Mouse (Mus musculus) liver, embryonic 16.5 days (tissue): ENCODE measurements around the gene Adcy2. TPM values are rescaled to one million over a fixed set of nuclear protein-coding genes. Genes with fewer than 3 reads are reported as not detected.

Experiments used
- ATAC-seq: fragments of 200-750 bp; cut with Nextera tagmentation; 2 replicates; pipeline ENCODE4 v1.8.0; 2017; ENCODE audit warnings: low read depth, mild to moderate bottlenecking, moderate number of reproducible peaks, moderate library complexity
- H3K27ac ChIP-seq: fragments of 300-500 bp; sonication (generic); 2 replicates; pipeline ENCODE4 v1.5.1; 2014; ENCODE audit warnings: mild to moderate bottlenecking, low read length
- H3K27me3 ChIP-seq: fragments of 300-500 bp; sonication (generic); 2 replicates; pipeline ENCODE4 v1.6.1; 2014; ENCODE audit warnings: low read depth, low read length, mixed read lengths; ENCODE audit not compliant: control insufficient read depth, insufficient read depth
- H3K36me3 ChIP-seq: fragments of 300-500 bp; sonication (generic); 2 replicates; pipeline ENCODE4 v1.6.1; 2014; ENCODE audit warnings: mild to moderate bottlenecking; ENCODE audit not compliant: control insufficient read depth, insufficient read depth
- H3K4me1 ChIP-seq: fragments of 300-500 bp; sonication (generic); 2 replicates; pipeline ENCODE4 v1.6.1; 2014; ENCODE audit warnings: low read depth, low read length, mixed read lengths; ENCODE audit not compliant: control insufficient read depth
- H3K4me2 ChIP-seq: fragments of 300-500 bp; sonication (generic); 2 replicates; pipeline ENCODE4 v1.6.1; 2014; ENCODE audit warnings: low read depth, low read length, mixed read lengths
- H3K4me3 ChIP-seq: fragments of 300-500 bp; sonication (generic); 2 replicates; pipeline ENCODE4 v1.5.1; 2014; ENCODE audit warnings: low read depth, mild to moderate bottlenecking, low read length
- H3K9ac ChIP-seq: fragments of 300-500 bp; sonication (generic); 2 replicates; pipeline ENCODE4 v1.6.1; 2014; ENCODE audit warnings: low read depth, low read length
- H3K9me3 ChIP-seq: fragments of 300-500 bp; sonication (generic); replicated peaks from 2 replicates; pipeline ENCODE4 v1.6.1; 2016; ENCODE audit warnings: low read length; ENCODE audit not compliant: control insufficient read depth
- WGBS: fragments of 180-500 bp; shearing (Covaris S2); extraction: QIAGEN DNeasy Blood & Tissue Kit; methylation state at CpG from one replicate; pipeline ENCODE4 v1.1.7; 2014; ENCODE audit not compliant: insufficient replicate concordance; 5-methylcytosine and 5-hydroxymethylcytosine counted together
- polyA plus RNA-seq: library from polyadenylated mRNA; unstranded; fragments of >200 nt; fragmentation: Nextera tagmentation; extraction: Ambion mirVana; gene quantifications from 2 replicates; pipeline ENCODE4 v1.2.1, GENCODE M21; 2015

The Adcy2 gene
- polyA plus RNA-seq, 1 experiment from 2014 or later = 0.30 TPM

DNA sequence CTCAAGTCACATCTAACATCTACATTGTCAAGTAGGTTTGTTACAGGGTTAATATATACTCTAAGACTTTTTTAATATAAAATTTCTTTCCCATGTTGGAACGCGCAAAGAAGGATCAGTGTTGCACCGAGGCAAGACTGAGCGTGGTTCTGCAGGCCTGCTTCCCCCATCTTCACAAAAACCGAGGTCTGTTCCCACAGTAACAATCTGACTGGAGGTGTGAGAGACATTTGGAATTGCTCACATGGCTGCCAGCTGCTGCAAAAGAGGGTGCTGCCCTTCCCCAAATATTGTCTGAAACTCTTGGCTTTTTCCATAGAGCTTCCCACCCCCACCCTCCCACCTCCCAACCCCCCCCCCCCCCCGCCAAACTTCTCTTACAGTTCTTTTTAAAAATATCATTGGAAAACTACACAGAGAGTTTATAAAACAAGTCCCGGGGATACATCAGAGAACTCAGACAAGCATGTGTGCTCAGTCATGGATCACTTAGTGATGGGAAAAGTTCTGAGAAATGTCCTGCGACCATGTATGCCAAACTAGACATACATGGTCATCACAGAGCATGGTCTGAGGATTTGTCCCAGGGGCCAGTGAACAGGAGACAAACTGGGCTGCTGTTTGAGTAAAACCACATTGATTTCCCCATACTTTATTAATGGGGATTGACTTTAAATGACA lies 67.6 kb downstream of the Adcy2 start:
- no peaks in the 10 kb centered on the region for H3K36me3 ChIP-seq
- no peaks in the 10 kb centered on the region for H3K4me1 ChIP-seq
- H3K9ac ChIP-seq = no peak overlapping the region
- H3K27ac ChIP-seq = no peak overlapping the region
- no peaks in the 10 kb centered on the region for H3K27me3 ChIP-seq
- H3K4me2 ChIP-seq = no peak overlapping the region
- 71% methylated on average over 8 of the region's 8 CpGs for WGBS
- no peaks in the 10 kb centered on the region; the same call in 1 of the 2 replicates for H3K9me3 ChIP-seq
- H3K4me3 ChIP-seq = no peak overlapping the region
- ATAC-seq = no peak

GRCm38 (mm10) chr13:68928469-68928868 lies 70.9 kb downstream of the Adcy2 start:
- WGBS = 13% methylated on average over 6 of the region's 6 CpGs
- H3K4me3 ChIP-seq = no peak overlapping the region
- no peak overlapping the region for H3K9ac ChIP-seq
- H3K27me3 ChIP-seq = no peaks in the 10 kb centered on the region
- no peaks in the 10 kb centered on the region; the same call in 1 of the 2 replicates for H3K9me3 ChIP-seq
- H3K4me2 ChIP-seq = no peak overlapping the region
- no peak; the same call in 1 of the 2 replicates for ATAC-seq
- H3K36me3 ChIP-seq = no peaks in the 10 kb centered on the region
- H3K27ac ChIP-seq = no peak overlapping the region
- no peaks in the 10 kb centered on the region for H3K4me1 ChIP-seq

DNA sequence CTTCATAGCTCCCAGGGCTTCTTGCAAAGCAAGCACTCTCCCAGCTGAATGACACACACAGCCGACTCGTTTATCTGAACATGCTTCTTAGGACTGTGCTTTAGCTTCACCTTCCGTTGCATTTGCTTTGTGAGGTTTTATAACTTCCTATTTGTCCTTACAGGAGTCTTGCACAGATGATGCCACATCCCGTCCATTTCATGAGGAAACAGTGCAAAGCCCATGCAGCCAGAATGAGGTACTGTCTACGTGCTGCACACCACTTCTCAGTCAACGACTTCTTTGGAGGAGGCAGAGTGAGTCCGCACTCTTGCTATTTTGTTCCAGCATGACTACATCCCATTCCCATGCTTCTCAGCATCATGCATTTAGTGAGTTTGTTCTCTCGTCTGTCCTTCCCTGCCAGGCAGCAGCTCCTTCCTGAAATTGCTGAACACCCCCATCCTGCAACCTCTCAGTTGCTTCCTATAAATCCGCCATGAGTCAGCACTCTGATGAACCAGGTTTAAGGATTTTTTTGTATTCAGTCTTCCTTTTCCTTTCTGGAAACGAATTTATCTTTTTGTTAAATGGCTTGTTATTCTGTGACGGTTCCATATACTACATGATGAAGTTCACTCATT lies 85.6 kb downstream of the Adcy2 start:
- H3K9ac ChIP-seq = no peak overlapping the region
- no peaks in the 10 kb centered on the region for H3K27me3 ChIP-seq
- no peaks in the 10 kb centered on the region for H3K4me1 ChIP-seq

GRCm38 (mm10) chr13:68906667-68907066 lies 92.7 kb downstream of the Adcy2 start:
- H3K4me3 ChIP-seq = no peak overlapping the region
- no peak overlapping the region for H3K4me2 ChIP-seq
- H3K9ac ChIP-seq = no peak overlapping the region
- H3K4me1 ChIP-seq = no peaks in the 10 kb centered on the region
- no peaks in the 10 kb centered on the region for H3K27me3 ChIP-seq
- no peaks in the 10 kb centered on the region for H3K36me3 ChIP-seq
- H3K9me3 ChIP-seq = no peaks in the 10 kb centered on the region
- WGBS = 33% methylated on average over 1 of the region's 1 CpGs
- no peak for ATAC-seq
- H3K27ac ChIP-seq = no peak overlapping the region

More for the DNA sequence above, 85.6 kb downstream of the Adcy2 start:
- no peak overlapping the region for H3K4me3 ChIP-seq
- H3K4me2 ChIP-seq = no peak overlapping the region
- 41% methylated on average over 11 of the region's 11 CpGs for WGBS
- no peaks in the 10 kb centered on the region for H3K9me3 ChIP-seq
- H3K27ac ChIP-seq = no peak overlapping the region
- ATAC-seq = no peak
- H3K36me3 ChIP-seq = no peaks in the 10 kb centered on the region

GRCm38 (mm10) chr13:68902708-68903107 lies 96.6 kb downstream of the Adcy2 start:
- Histone ChIP-seq H3K4me2 (no peak overlapping the region), H3K4me1 (no peaks in the 10 kb centered on the region), H3K27me3 (no peaks in the 10 kb centered on the region), H3K36me3 (no peaks in the 10 kb centered on the region), H3K9me3 (no peaks in the 10 kb centered on the region), H3K9ac (no peak overlapping the region), H3K4me3 (no peak overlapping the region), H3K27ac (no peak overlapping the region)
- WGBS = 72% methylated on average over 1 of the region's 1 CpGs
- ATAC-seq = no peak

DNA sequence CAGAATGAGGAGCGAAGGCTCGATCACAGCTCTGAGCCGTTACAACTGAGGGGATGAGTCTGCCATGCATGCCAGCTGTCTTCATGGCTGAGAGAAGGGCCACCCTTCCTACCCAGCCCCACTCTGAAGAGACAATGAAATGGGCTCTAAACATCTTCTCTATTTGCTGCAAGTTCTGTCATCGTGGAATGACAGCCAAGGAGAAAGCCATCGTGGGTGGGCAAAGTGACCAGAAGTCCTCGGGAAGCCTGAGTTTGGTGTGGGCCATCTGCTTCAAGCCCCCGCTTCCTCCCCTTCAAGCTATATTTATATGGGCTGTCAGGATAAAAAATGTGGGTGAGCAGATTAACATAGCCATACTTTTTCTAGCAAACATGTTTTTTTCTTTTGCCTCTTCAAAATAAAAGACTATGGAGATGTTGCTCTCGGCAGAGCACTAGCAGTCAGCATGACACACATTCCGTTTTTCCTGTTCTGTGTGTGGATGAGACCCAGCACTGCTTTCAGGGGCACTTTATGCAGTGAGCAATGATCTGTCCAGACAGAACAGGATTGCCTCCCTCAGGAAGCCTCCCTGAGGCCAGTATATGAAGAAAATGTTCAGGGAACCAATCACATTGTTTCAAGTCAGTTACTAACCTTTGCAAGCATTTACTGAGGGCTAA lies 109.3 kb downstream of the Adcy2 start:
- no peaks in the 10 kb centered on the region for H3K4me1 ChIP-seq
- H3K27me3 ChIP-seq = no peaks in the 10 kb centered on the region
- no peaks in the 10 kb centered on the region for H3K9me3 ChIP-seq
- H3K4me3 ChIP-seq = no peak overlapping the region
- ATAC-seq = no peak
- WGBS = 73% methylated on average over 9 of the region's 9 CpGs
- no peaks in the 10 kb centered on the region for H3K36me3 ChIP-seq
- no peak overlapping the region for H3K9ac ChIP-seq
- H3K27ac ChIP-seq = no peak overlapping the region
- no peak overlapping the region for H3K4me2 ChIP-seq

DNA sequence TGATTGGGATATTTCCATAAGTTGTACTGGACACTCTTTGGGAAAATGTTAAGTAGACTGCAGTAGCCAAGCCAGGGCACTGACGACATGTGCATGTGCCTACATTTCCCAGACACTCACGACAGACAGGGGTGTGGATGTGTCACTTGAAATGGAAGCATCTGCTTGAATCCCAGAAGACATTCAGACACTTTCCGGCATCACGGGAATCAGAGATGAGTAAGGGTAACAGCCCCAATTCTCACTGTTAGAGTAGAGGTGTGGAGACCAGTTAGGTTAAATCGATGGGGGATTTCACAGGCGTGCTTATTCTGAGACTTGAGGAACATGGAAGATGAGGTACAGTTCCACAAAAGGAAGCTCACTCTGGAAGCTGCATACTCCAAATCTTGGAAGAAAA lies 130.6 kb downstream of the Adcy2 start:
- no peaks in the 10 kb centered on the region for H3K27me3 ChIP-seq
- H3K4me1 ChIP-seq = no peaks in the 10 kb centered on the region
- H3K36me3 ChIP-seq = no peaks in the 10 kb centered on the region
- no peak overlapping the region for H3K4me2 ChIP-seq
- WGBS = 62% methylated on average over 6 of the region's 6 CpGs
- H3K27ac ChIP-seq = no peak overlapping the region
- H3K9me3 ChIP-seq = no peaks in the 10 kb centered on the region
- H3K4me3 ChIP-seq = no peak overlapping the region
- H3K9ac ChIP-seq = no peak overlapping the region
- ATAC-seq = no peak

GRCm38 (mm10) chr13:68867940-68868655 lies 131.2 kb downstream of the Adcy2 start:
- ATAC-seq = no peak
- Histone ChIP-seq H3K27ac (no peak overlapping the region), H3K4me2 (no peak overlapping the region), H3K36me3 (no peaks in the 10 kb centered on the region), H3K9ac (no peak overlapping the region), H3K4me1 (no peaks in the 10 kb centered on the region), H3K27me3 (no peaks in the 10 kb centered on the region), H3K9me3 (no peaks in the 10 kb centered on the region), H3K4me3 (no peak overlapping the region)
- WGBS = 58% methylated on average over 1 of the region's 1 CpGs
